Mouse (Mus musculus) brain, embryonic 14.5 days (tissue): ENCODE data around the gene Dennd4c. TPM values are rescaled to one million over a fixed set of nuclear protein-coding genes. Genes with fewer than 3 reads are reported as not detected.
"Not testable (repeated sequence)": the region's sequence is repeated elsewhere in the genome, so short reads cannot be mapped to it uniquely, and the experiment has no call there.

ENCODE experiments used
- DNase-seq: peaks from one replicate; pipeline ENCODE4 v3.0.0-alpha.2; 2011; ENCODE audit warnings: low read depth
- CTCF ChIP-seq: fragments of 200-500 bp; IDR thresholded peaks from 2 replicates; pipeline ENCODE4 v1.5.1; 2012; ENCODE audit warnings: inconsistent platforms, mild to moderate bottlenecking, moderate library complexity, borderline replicate concordance; ENCODE audit not compliant: insufficient read depth, insufficient read length; ENCODE audit errors: extremely low read depth
- POLR2A ChIP-seq: fragments of 200-500 bp; IDR thresholded peaks from 2 replicates; pipeline ENCODE4 v1.6.1; 2012; ENCODE audit warnings: mild to moderate bottlenecking, inconsistent platforms, borderline replicate concordance; ENCODE audit not compliant: poor library complexity, insufficient read depth, insufficient read length, severe bottlenecking; ENCODE audit errors: extremely low read depth
- polyA plus RNA-seq: library from polyadenylated mRNA; depleted of rRNA; stranded (reverse); fragments of >200 nt; gene quantifications from 2 replicates; pipeline ENCODE4 v1.2.3, GENCODE M21; 2012

Gene Dennd4c
- polyA plus RNA-seq, 1 experiment: 7.0 TPM

- TF ChIP-seq CTCF (no peak), POLR2A (no peak)
- no peak for DNase-seq
Measured at GRCm38 (mm10) chr4:86831896-86832295, 83.5 kb downstream of the Dennd4c start.

- DNase-seq: not testable (repeated sequence)
Measured at GRCm38 (mm10) chr4:86841141-86841540, 92.8 kb downstream of the Dennd4c start.

DNA sequence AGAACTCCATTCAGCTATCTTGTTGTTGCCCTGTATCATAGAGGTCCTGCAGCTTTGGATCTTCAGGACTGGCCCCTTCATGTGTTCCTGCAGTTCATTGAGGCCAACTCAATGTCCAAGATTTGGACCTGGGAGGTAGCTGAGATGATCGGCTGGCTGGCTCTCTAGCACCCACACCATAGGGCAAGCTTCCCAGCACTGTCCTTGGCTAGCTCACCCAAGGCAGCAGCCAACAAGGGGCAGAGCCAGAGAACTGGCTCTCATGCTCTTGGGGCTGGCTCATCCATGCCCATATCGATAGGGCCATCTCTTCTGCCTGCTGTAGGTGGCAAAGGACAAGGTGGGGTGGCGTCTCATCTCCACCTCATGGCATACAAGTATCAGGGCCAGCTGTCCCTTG is 97.0 kb downstream of the Dennd4c start:
- DNase-seq: no peak
- TF ChIP-seq POLR2A (no peak), CTCF (no peak)

DNA sequence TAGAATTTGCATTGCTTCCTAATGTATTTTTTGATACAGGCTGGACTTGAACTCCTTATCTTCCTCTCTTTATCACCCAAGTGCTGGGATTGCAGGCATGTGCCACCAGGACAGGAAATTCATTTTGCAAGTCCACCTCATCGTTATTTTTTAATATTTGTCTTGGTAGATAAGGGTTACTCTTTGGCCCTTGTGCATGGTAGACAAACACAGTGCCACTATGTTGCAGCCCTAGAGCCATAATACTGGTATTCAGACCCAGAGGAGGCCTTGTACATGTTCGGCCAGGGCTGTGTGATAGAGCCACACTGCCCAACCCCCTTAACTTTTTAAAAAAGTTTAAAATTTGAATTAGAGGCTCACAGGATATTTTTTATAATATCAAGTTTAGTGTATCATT is 98.9 kb downstream of the Dennd4c start:
- TF ChIP-seq POLR2A: no peak
- no peak for TF ChIP-seq CTCF
- no peak for DNase-seq

GRCm38 (mm10) chr4:86851331-86851730 is 103.0 kb downstream of the Dennd4c start:
- TF ChIP-seq CTCF: no peak
- TF ChIP-seq POLR2A: no peak
- no peak for DNase-seq

- DNase-seq: no peak
- TF ChIP-seq POLR2A (no peak), CTCF (no peak)
Measured at GRCm38 (mm10) chr4:86852018-86852417, 103.7 kb downstream of the Dennd4c start.

GRCm38 (mm10) chr4:86852813-86853590 is 104.6 kb downstream of the Dennd4c start:
- TF ChIP-seq POLR2A (no peak), CTCF (no peak)
- DNase-seq: no peak

DNA sequence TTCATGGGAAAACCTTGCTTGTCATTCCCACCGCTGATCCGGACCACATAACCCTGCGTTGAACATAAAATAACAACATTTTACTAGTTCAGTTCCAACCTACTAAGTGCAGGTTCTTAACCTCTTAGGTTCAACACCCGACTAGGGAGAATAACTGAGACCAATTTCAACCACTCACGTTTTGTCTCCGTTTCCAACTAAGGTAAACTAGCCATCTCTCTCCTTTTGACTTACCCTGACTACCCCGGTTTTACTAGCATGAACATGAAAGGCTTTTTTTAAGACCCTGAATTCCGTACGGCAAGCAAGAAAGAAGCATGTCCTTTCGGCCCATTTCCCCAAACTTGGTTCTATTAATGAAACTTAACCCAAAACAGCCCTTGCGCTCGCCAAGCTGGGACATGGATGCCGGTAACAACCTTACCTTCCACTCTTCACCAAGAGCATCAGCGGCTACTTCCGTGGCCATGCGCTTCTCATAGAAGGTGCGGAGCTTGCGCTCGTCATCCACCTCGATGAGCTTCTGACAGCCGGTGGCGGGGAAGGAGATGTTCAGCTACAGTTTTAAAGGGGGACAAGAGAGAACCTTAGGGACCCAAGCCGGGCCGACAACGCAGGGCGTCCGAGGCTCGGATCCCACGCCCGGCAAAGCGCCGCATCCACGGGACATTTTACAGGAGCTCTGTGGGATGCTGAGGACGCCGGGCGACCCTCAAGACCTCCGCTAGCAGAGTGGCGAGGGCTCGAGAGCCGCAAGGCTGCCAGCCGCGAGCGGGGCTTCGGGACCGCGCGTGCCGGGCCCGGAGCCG is 108.2 kb downstream of the Dennd4c start:
- peak; percentile 26 for DNase-seq
- no peak for TF ChIP-seq POLR2A
- TF ChIP-seq CTCF: no peak

- TF ChIP-seq POLR2A: peak; percentile 86
- no peak for TF ChIP-seq CTCF
- peak; percentile 99 for DNase-seq
Measured at GRCm38 (mm10) chr4:86857113-86858069, 109.0 kb downstream of the Dennd4c start, which contains the start of gene Rps6. Gene Rps6, minus strand, starts transcription at chr4:86857412.

DNA sequence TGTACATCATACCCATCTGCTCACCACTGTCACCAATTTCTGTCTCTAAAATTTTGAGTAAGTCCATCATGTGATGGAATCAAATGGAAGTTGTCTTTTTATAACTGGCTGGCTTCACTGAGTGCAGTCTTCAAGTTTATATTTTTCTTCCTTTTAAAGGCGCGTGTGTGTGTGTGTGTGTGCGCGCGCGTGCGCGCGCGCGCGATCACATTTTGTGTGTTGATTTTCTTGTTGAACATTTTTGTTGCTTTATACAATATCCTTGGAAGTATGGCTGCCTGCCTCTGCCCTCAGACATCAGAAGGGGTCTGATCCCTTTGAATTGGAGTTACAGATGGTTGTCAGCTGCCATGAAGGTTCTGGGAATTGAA is 109.7 kb downstream of the Dennd4c start:
- no peak for TF ChIP-seq POLR2A
- TF ChIP-seq CTCF: no peak
- peak; percentile 33 for DNase-seq

DNA sequence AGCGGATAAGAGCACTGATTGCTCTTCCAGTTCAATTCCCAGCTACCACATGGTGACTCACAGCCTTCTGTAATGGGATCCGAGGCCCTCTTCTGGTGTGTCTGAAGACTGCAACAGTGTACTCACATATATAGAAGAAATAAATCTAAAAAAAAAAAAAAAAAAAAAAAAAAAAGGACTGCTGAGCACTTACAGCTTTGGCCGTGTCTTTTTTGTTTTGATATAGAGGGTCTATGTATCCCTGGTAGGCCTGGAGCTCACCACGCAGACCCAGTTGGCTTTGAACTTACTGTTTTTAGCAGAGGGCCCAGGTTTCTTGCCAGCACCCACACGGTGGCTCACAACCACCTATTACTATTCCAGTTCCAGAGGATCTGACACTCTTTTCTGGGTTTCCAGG is 115.7 kb downstream of the Dennd4c start:
- TF ChIP-seq CTCF (no peak), POLR2A (no peak)
- DNase-seq: no peak
